Mouse (Mus musculus): ENCODE results near the gene Dbnl. TPM values are rescaled to one million over a fixed set of nuclear protein-coding genes. Genes with fewer than 3 reads are reported as not detected.

Gene Dbnl
- polyA plus RNA-seq, 1 experiment from 2014 or later = 153 TPM

DNA sequence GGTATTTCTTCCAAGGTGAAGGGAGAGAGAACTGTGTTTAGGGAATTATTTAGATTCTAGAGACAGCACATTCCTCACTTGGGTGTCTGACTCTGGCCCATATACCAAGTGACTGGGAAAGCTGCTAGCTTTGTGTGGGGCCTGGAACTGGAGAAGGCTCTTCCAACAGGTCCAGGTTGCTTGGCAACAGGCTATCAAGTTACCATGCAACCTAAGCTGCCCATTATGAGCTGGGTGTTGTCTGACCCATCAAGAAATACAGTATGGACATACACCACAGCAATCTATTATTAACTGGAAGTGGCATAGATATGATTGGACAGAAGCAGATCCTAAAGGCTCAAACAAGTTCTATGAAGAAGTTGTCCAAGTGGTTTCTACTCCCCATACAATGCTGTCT lies 37.1 kb downstream of the Dbnl start:
- Histone ChIP-seq H3K9ac (no peak overlapping the region), H3K4me2 (replicated peaks) (no peak overlapping the region), H3K36me3 (peaks cover 16% of the 10 kb centered on the region), H3K27ac (no peak overlapping the region), H3K4me3 (no peak overlapping the region), H3K27me3 (replicated peaks) (no peaks in the 10 kb centered on the region), H3K4me1 (no peaks in the 10 kb centered on the region), H3K9me3 (no peaks in the 10 kb centered on the region)
- no peak for ATAC-seq (ENCODE audit: low FRiP score, low read depth)

- no peaks in the 10 kb centered on the region for H3K9me3 ChIP-seq
- no peak overlapping the region for H3K4me2 ChIP-seq (replicated peaks)
- H3K27me3 ChIP-seq (replicated peaks) = no peaks in the 10 kb centered on the region
- H3K4me3 ChIP-seq = no peak overlapping the region
- H3K9ac ChIP-seq = no peak overlapping the region
- H3K36me3 ChIP-seq = peaks cover 32% of the 10 kb centered on the region
- no peak overlapping the region for H3K27ac ChIP-seq
- 91% methylated on average over 5 of the region's 5 CpGs for WGBS
- no peaks in the 10 kb centered on the region for H3K4me1 ChIP-seq
- ATAC-seq (ENCODE audit: low FRiP score, low read depth) = no peak
Observed at GRCm38 (mm10) chr11:5827931-5828330, 39.6 kb downstream of the Dbnl start.

GRCm38 (mm10) chr11:5828509-5829191 lies 40.4 kb downstream of the Dbnl start:
- no peaks in the 10 kb centered on the region for H3K27me3 ChIP-seq (replicated peaks)
- H3K4me2 ChIP-seq (replicated peaks) = no peak overlapping the region
- no peak overlapping the region for H3K27ac ChIP-seq
- no peaks in the 10 kb centered on the region for H3K4me1 ChIP-seq
- H3K4me3 ChIP-seq = no peak overlapping the region
- 90% methylated on average over 11 of the region's 11 CpGs for WGBS
- H3K9ac ChIP-seq = no peak overlapping the region
- no peak for ATAC-seq (ENCODE audit: low FRiP score, low read depth)
- no peaks in the 10 kb centered on the region for H3K9me3 ChIP-seq
- peaks cover 32% of the 10 kb centered on the region for H3K36me3 ChIP-seq

DNA sequence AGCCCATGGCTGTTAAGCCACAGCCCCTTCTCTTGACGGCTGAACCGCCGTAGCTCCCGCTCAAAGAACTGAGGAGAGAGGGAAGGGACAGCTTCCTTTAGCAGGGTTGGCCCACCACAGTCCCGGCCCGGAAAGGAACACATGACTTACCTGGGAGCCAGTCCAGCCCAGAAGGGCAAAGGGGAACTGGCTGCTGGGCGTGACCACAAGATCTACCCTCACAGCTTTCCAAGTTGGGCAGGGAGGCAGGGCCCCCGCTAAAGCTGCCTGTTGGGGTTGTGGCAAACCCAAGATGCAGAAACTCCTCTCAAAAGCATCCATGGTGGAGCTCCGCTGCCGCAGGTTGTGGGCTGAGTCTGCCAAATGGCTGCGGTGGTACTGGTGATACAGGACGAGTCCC lies 41.0 kb downstream of the Dbnl start:
- H3K4me2 ChIP-seq (replicated peaks) = no peak overlapping the region
- no peak overlapping the region for H3K4me3 ChIP-seq
- H3K27me3 ChIP-seq (replicated peaks) = no peaks in the 10 kb centered on the region
- no peaks in the 10 kb centered on the region for H3K4me1 ChIP-seq
- H3K27ac ChIP-seq = no peak overlapping the region
- peaks cover 32% of the 10 kb centered on the region for H3K36me3 ChIP-seq
- WGBS = 94% methylated on average over 12 of the region's 12 CpGs
- no peak overlapping the region for H3K9ac ChIP-seq
- H3K9me3 ChIP-seq = no peaks in the 10 kb centered on the region
- ATAC-seq (ENCODE audit: low FRiP score, low read depth) = no peak

GRCm38 (mm10) chr11:5834506-5834905 lies 46.2 kb downstream of the Dbnl start:
- Histone ChIP-seq H3K4me1 (peaks cover 6% of the 10 kb centered on the region), H3K9me3 (no peaks in the 10 kb centered on the region), H3K4me2 (replicated peaks) (no peak overlapping the region), H3K27me3 (replicated peaks) (no peaks in the 10 kb centered on the region), H3K9ac (no peak overlapping the region), H3K36me3 (peaks cover 17% of the 10 kb centered on the region; the same call in 1 of the 2 replicates), H3K27ac (no peak overlapping the region), H3K4me3 (no peak overlapping the region)
- no peak for ATAC-seq (ENCODE audit: low FRiP score, low read depth)
- WGBS = 91% methylated on average over 9 of the region's 9 CpGs

GRCm38 (mm10) chr11:5835057-5835456 lies 46.8 kb downstream of the Dbnl start:
- H3K9me3 ChIP-seq = no peaks in the 10 kb centered on the region
- peaks cover 6% of the 10 kb centered on the region for H3K4me1 ChIP-seq
- ATAC-seq (ENCODE audit: low FRiP score, low read depth) = no peak
- H3K27me3 ChIP-seq (replicated peaks) = no peaks in the 10 kb centered on the region
- no peak overlapping the region for H3K4me3 ChIP-seq
- no peak overlapping the region for H3K4me2 ChIP-seq (replicated peaks)
- WGBS = 92% methylated on average over 7 of the region's 7 CpGs
- H3K9ac ChIP-seq = no peak overlapping the region
- H3K36me3 ChIP-seq = peaks cover 17% of the 10 kb centered on the region; the same call in 1 of the 2 replicates
- H3K27ac ChIP-seq = no peak overlapping the region

- H3K9me3 ChIP-seq = no peaks in the 10 kb centered on the region
- no peak overlapping the region for H3K27ac ChIP-seq
- 58% methylated on average over 1 of the region's 1 CpGs for WGBS
- peaks cover 12% of the 10 kb centered on the region; the same call in 1 of the 2 replicates for H3K36me3 ChIP-seq
- H3K27me3 ChIP-seq (replicated peaks) = no peaks in the 10 kb centered on the region
- H3K4me2 ChIP-seq (replicated peaks) = no peak overlapping the region
- H3K9ac ChIP-seq = no peak overlapping the region
- peaks cover 6% of the 10 kb centered on the region for H3K4me1 ChIP-seq
- H3K4me3 ChIP-seq = no peak overlapping the region
- no peak for ATAC-seq (ENCODE audit: low FRiP score, low read depth)
Observed at GRCm38 (mm10) chr11:5836126-5836525, 47.8 kb downstream of the Dbnl start.

DNA sequence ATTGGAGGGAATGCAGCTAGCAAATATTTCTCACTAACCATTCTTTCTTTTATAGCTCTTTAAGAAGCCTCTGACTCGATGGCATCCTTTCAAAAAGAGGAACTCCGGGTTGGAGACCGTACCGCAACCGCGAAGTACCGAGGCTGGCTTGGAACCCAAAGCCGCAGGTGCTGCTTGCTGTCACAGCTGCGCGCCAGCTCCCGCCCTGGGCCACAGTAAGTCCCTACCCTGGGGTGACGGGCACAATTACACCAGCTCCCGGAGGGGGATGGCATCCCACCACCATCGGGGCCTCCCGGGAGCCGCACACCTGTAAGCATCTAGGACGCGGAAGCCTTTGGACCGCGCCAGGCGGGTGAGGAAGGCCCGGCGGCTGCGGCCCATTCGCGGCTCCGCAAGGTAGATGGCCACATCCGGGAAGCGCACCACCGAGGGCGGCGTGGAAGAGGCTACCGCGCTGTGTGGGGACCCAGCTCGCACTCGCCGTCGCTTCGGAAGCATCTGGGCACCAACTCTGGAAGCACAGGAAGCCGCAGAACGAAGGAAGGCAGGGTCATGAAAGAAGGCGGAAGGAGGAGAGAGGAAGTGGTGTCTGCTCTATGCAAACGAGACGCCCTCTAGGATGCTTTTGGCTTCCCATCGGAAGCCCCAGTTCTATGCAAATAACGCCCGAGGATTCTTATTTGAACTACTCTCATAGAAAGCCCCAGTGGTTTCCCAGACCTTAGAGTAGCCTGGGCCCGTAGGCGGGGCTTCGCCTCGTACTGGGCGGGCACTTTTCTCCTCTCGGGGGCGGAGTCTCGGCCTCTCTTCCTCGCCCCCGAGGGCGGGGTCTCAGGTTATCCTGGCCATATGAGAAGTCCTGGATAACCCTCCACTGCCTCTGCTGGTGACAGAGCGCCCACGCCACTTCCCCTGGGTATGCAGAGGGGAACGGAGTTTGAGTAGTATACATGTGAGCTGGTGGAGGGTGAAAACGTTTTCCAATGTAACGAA lies 49.3 kb downstream of the Dbnl start, which contains the start of gene Polm:
TSS of gene Polm (minus strand) at position 766 of the 996 bp plus-strand sequence.
- whole genome bisulfite sequencing = under 1% methylated on average over 63 of the region's 63 CpGs
- H3K27me3 ChIP-seq (replicated peaks) = no peaks in the 10 kb centered on the region
- peak within 1 kb of the TSS; percentile 90 for H3K4me2 ChIP-seq (replicated peaks)
- peak within 1 kb of the TSS; percentile 26; the same call in 1 of the 2 replicates for H3K27ac ChIP-seq
- H3K4me3 ChIP-seq = peak within 1 kb of the TSS; percentile 70
- H3K9me3 ChIP-seq = no peaks in the 10 kb centered on the region
- H3K4me1 ChIP-seq = peaks cover 6% of the 10 kb centered on the region
- H3K9ac ChIP-seq = peak within 1 kb of the TSS; percentile 74
- ATAC-seq (ENCODE audit: low FRiP score, low read depth) = peak; percentile 94
- H3K36me3 ChIP-seq = no peaks in the 10 kb centered on the region

DNA sequence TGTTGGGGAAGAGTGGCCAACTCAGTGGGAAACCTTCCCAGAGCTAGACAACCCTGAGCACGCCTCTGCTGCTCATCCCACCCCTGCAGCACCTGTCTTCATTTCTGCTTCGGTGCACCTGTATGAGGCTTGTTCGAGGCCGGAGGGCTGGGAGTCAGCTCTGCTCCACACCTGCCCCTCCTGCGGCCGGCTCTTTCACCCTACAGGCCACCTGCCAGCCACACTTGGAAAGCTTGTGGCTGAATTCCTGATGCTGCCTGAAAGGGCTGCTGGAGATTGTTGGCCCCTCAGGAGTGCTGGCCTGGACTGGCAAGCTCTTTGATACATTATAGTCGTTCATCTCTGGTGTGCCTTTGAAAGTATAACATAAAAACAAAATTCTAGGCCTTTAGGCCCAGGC lies 52.1 kb downstream of the Dbnl start:
- no peak overlapping the region for H3K9ac ChIP-seq
- no peak for ATAC-seq (ENCODE audit: low FRiP score, low read depth)
- no peak overlapping the region for H3K4me2 ChIP-seq (replicated peaks)
- no peaks in the 10 kb centered on the region for H3K9me3 ChIP-seq
- no peaks in the 10 kb centered on the region for H3K36me3 ChIP-seq
- H3K4me1 ChIP-seq = peaks cover 6% of the 10 kb centered on the region
- WGBS = 81% methylated on average over 7 of the region's 7 CpGs
- H3K27ac ChIP-seq = no peak overlapping the region
- H3K27me3 ChIP-seq (replicated peaks) = no peaks in the 10 kb centered on the region
- H3K4me3 ChIP-seq = no peak overlapping the region

GRCm38 (mm10) chr11:5841751-5842150 lies 53.5 kb downstream of the Dbnl start:
- Histone ChIP-seq H3K4me3 (no peak overlapping the region), H3K4me1 (peaks cover 6% of the 10 kb centered on the region), H3K9ac (no peak overlapping the region), H3K27ac (no peak overlapping the region), H3K9me3 (no peaks in the 10 kb centered on the region), H3K36me3 (no peaks in the 10 kb centered on the region), H3K4me2 (replicated peaks) (no peak overlapping the region), H3K27me3 (replicated peaks) (no peaks in the 10 kb centered on the region)
- no peak for ATAC-seq (ENCODE audit: low FRiP score, low read depth)
- 100% methylated on average over 2 of the region's 2 CpGs for WGBS

- no peak overlapping the region for H3K9ac ChIP-seq
Observed at GRCm38 (mm10) chr11:5843131-5843530, 54.8 kb downstream of the Dbnl start.

GRCm38 (mm10) chr11:5846639-5847345 lies 58.5 kb downstream of the Dbnl start:
- Histone ChIP-seq H3K27ac (no peak overlapping the region), H3K9ac (no peak overlapping the region), H3K9me3 (no peaks in the 10 kb centered on the region), H3K27me3 (replicated peaks) (no peaks in the 10 kb centered on the region), H3K4me3 (no peak overlapping the region), H3K36me3 (no peaks in the 10 kb centered on the region), H3K4me1 (no peaks in the 10 kb centered on the region), H3K4me2 (replicated peaks) (no peak overlapping the region)
- no peak for ATAC-seq (ENCODE audit: low FRiP score, low read depth)
- WGBS = 80% methylated on average over 7 of the region's 7 CpGs

More at GRCm38 (mm10) chr11:5843131-5843530, 54.8 kb downstream of the Dbnl start:
- no peaks in the 10 kb centered on the region for H3K4me1 ChIP-seq
- no peak overlapping the region for H3K4me2 ChIP-seq (replicated peaks)
- WGBS = 89% methylated on average over 3 of the region's 3 CpGs
- no peaks in the 10 kb centered on the region for H3K9me3 ChIP-seq
- ATAC-seq (ENCODE audit: low FRiP score, low read depth) = no peak
- H3K27ac ChIP-seq = no peak overlapping the region
- H3K27me3 ChIP-seq (replicated peaks) = no peaks in the 10 kb centered on the region
- H3K36me3 ChIP-seq = no peaks in the 10 kb centered on the region
- no peak overlapping the region for H3K4me3 ChIP-seq

Data from neural tube, embryonic 12.5 days (tissue).